ENCODE assay signal across 9 mouse cellular contexts in the genomic region with DNA sequence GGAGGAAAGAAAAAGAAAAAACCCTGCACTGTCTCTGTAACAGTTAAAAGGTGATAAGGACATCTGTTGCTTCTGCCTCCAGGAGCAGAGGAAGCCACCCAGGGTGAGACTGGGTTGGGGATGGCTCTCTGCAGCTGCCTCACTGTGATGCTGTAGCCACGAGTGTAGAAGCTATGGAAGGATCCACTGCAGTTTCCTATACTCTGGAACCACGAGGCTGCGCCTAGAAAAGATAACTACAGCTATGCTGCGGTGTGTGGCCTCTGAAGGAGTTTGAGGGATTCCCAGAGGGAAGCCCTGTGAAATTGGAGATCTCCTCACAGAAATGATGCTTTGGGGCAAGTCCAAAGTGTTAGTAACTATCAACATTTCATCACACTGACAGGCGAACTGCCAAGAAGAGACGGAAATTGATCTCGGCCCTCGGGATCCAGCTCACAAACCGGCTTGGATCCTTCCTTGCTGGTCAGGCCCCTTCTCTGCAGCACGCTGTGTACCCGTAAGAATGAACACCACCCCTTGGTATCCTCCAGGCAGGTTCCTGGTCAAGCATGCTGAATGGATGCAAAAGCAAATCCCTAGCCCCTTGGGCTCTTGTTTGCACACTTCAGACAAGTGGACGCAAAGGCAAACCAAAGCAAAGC.
DNase-seq lines count a peak whose midpoint lies in the region; ATAC-seq lines count a peak whose summit lies in the region.
"Had no signal": no experiment of that assay in that cellular context is flagged by ENCODE, and none has a peak within 500 bp of the region (broad histone marks: within the 10 kb centered on the region; RNA-seq: fewer than 3 reads in every experiment).

No protein-coding gene starts in this region.

- no peak overlapping the region for H3K4me3 ChIP-seq in lung, embryonic 15.5 days

- H3K27me3 ChIP-seq in lung, embryonic 15.5 days, result no peaks in the 10 kb centered on the region

- no peaks in the 10 kb centered on the region for H3K36me3 ChIP-seq in lung, embryonic 15.5 days

- H3K9ac ChIP-seq in lung, embryonic 15.5 days, result no peak overlapping the region

- H3K4me2 ChIP-seq in lung, embryonic 15.5 days, result no peak overlapping the region; the same call in 1 of the 2 replicates

- peaks cover 32% of the 10 kb centered on the region for H3K4me1 ChIP-seq in lung, embryonic 15.5 days

- DNase-seq in adrenal gland, adult 2 months, result peak; percentile 42
- no peak for DNase-seq in adrenal gland, adult 18-20 months (ENCODE audit: low spot score in 2 of 2)
- peak; percentile 56 for DNase-seq in kidney, postnatal 14 days
- no peak for DNase-seq in kidney, adult 18-20 months
- peak; percentile 45 for DNase-seq in fibroblast of lung, adult 2 months (ENCODE audit: low read depth)
- DNase-seq in spleen, postnatal 4 days (ENCODE audit: low spot score in 2 of 2), result no peak
- DNase-seq in spleen, adult 18-20 months, result no peak
- DNase-seq: liver had no signal

- peak overlapping the region; percentile 69 for H3K27ac ChIP-seq in lung, embryonic 15.5 days

- peak; percentile 56; the same call in 1 of the 2 replicates for ATAC-seq in lung, embryonic 15.5 days (ENCODE audit: borderline replicate concordance, extremely low read depth, low FRiP score, low TSS enrichment)

- 12% methylated on average over 12 of the region's 12 CpGs for WGBS in lung, embryonic 15.5 days

- H3K9me3 ChIP-seq in lung, embryonic 15.5 days, result no peaks in the 10 kb centered on the region

Comparison
In these comparisons a context has a peak if more than half of its experiments do, and no peak if none do; other contexts are left out.
1. DNase-seq: peak in adrenal gland, adult 2 months (single experiment), kidney, postnatal 14 days (single experiment) and fibroblast of lung, adult 2 months (single experiment); none in adrenal gland, adult 18-20 months (0 of 2), kidney, adult 18-20 months (single experiment), spleen, postnatal 4 days (0 of 2) and spleen, adult 18-20 months (0 of 2).